ENCODE assay signal across 14 mouse cellular contexts in genomic region chr16:78294606-78295275, GRCm38 (mm10). TPM values are rescaled to one million over a fixed set of nuclear protein-coding genes. Genes with fewer than 3 reads are reported as not detected.
A peak's percentile ranks its signal among the peaks of the same experiment; 100 is the strongest.
DNase-seq lines count a peak whose midpoint lies in the region; ATAC-seq lines count a peak whose summit lies in the region.
"Had no signal": no experiment of that assay in that cellular context is flagged by ENCODE, and none has a peak within 500 bp of the region (broad histone marks: within the 10 kb centered on the region; RNA-seq: fewer than 3 reads in every experiment).

No protein-coding gene starts in this region.

- intact Hi-C loops in heart, postnatal 25 days (cut with DNase I), result no loop called here

- peaks cover 3% of the 10 kb centered on the region for H3K4me1 ChIP-seq in liver, embryonic 11.5 days (replicated peaks; ENCODE audit: control insufficient read depth, insufficient read depth, low read length)
- peaks cover 6% of the 10 kb centered on the region; the same call in 1 of the 2 replicates for H3K4me1 ChIP-seq in midbrain, embryonic 10.5 days
- H3K4me1 ChIP-seq: heart, embryonic 15.5 days; limb, embryonic 10.5 days; midbrain, embryonic 13.5 days; neural tube, embryonic 13.5 days had no signal

- H3K4me2 ChIP-seq in liver, embryonic 11.5 days, result no peak overlapping the region
- H3K4me2 ChIP-seq: heart, embryonic 15.5 days; midbrain, embryonic 13.5 days; neural tube, embryonic 13.5 days had no signal

- no peaks in the 10 kb centered on the region for H3K36me3 ChIP-seq in liver, embryonic 11.5 days (ENCODE audit: control insufficient read depth, insufficient read depth, low read length)
- H3K36me3 ChIP-seq in midbrain, embryonic 10.5 days, result no peaks in the 10 kb centered on the region
- H3K36me3 ChIP-seq: heart, embryonic 15.5 days; limb, embryonic 10.5 days; midbrain, embryonic 13.5 days; neural tube, embryonic 13.5 days had no signal

- no peak overlapping the region for H3K27ac ChIP-seq in liver, embryonic 11.5 days (ENCODE audit: low read depth, low read length)
- no peak overlapping the region for H3K27ac ChIP-seq in midbrain, embryonic 10.5 days (replicated peaks)
- H3K27ac ChIP-seq: heart, embryonic 15.5 days; limb, embryonic 10.5 days; midbrain, embryonic 13.5 days; neural tube, embryonic 13.5 days had no signal

- WGBS in liver, embryonic 11.5 days, result 38% methylated on average over 5 of the region's 5 CpGs
- WGBS in midbrain, embryonic 10.5 days, result 53% methylated on average over 5 of the region's 5 CpGs

- H3K9ac ChIP-seq in liver, embryonic 11.5 days (ENCODE audit: low read depth, low read length), result no peak overlapping the region
- H3K9ac ChIP-seq: heart, embryonic 15.5 days; midbrain, embryonic 13.5 days; neural tube, embryonic 13.5 days had no signal

- no peak overlapping the region for H3K4me3 ChIP-seq in liver, embryonic 11.5 days (ENCODE audit: low read depth, low read length)
- no peak overlapping the region for H3K4me3 ChIP-seq in midbrain, embryonic 10.5 days
- H3K4me3 ChIP-seq: heart, embryonic 15.5 days; limb, embryonic 10.5 days; midbrain, embryonic 13.5 days; neural tube, embryonic 13.5 days had no signal

- no peaks in the 10 kb centered on the region for H3K27me3 ChIP-seq in liver, embryonic 11.5 days (replicated peaks; ENCODE audit: control insufficient read depth, insufficient read depth, low read length)
- no peaks in the 10 kb centered on the region for H3K27me3 ChIP-seq in midbrain, embryonic 10.5 days (ENCODE audit: low read depth, poor library complexity, severe bottlenecking)
- H3K27me3 ChIP-seq: heart, embryonic 15.5 days; midbrain, embryonic 13.5 days; neural tube, embryonic 13.5 days had no signal

- no peaks in the 10 kb centered on the region for H3K9me3 ChIP-seq in liver, embryonic 11.5 days (ENCODE audit: control insufficient read depth, low read length)
- H3K9me3 ChIP-seq in midbrain, embryonic 10.5 days (replicated peaks), result no peaks in the 10 kb centered on the region
- H3K9me3 ChIP-seq: heart, embryonic 15.5 days; limb, embryonic 10.5 days; midbrain, embryonic 13.5 days; neural tube, embryonic 13.5 days had no signal

- peak; percentile 15 to 52 for DNase-seq in lung, adult 18-20 months
- no peak for DNase-seq in lung, postnatal 14 days
- no peak for DNase-seq in liver, embryonic 11.5 days (ENCODE audit: low spot score)
- peak; percentile 17 to 45 for DNase-seq in lung, postnatal 4 days
- DNase-seq in thymus, postnatal 36 days, result peak; percentile 37 to 61
- no peak for DNase-seq in cerebellum, adult 9-10 months
- no peak for DNase-seq in midbrain, embryonic 10.5 days (ENCODE audit: low spot score)
- no peak for DNase-seq in heart, postnatal 25 days (ENCODE audit: low spot score)
- DNase-seq: cerebellum, postnatal 10 days; right cerebral cortex, postnatal 4 days had no signal

- peak; percentile 90 for ATAC-seq in liver, embryonic 11.5 days (replicated peaks; ENCODE audit: low FRiP score)
- ATAC-seq: midbrain, embryonic 13.5 days had no signal

RNA-seq across cellular contexts. Expression of gene Cxadr, which starts 6.5 kb away (rescaled TPM):
- 13.2 and 14.7 TPM in 2 replicates for polyA plus RNA-seq in liver, embryonic 11.5 days (2014; fragmentation: Nextera tagmentation; extraction: Ambion mirVana)
- polyA plus RNA-seq in midbrain, embryonic 10.5 days (2016; fragmentation: Nextera tagmentation; extraction: Ambion mirVana), result 59.9 and 75.6 TPM in 2 replicates
- total RNA-seq in heart, postnatal 25 days (2021), result 10 to 100 TPM; 52.4 to 55.6 TPM

Comparison
In these comparisons a context has a peak if more than half of its experiments do, and no peak if none do; other contexts are left out.
1. DNase-seq: peak in lung, adult 18-20 months (2 of 2), lung, postnatal 4 days (2 of 2) and thymus, postnatal 36 days (2 of 2); none in lung, postnatal 14 days (single experiment), liver, embryonic 11.5 days (single experiment), cerebellum, adult 9-10 months (single experiment), midbrain, embryonic 10.5 days (single experiment) and heart, postnatal 25 days (single experiment).